Mouse (Mus musculus) frontal cortex, adult 2 months (tissue): ENCODE measurements around the gene Mef2c. TPM values are rescaled to one million over a fixed set of nuclear protein-coding genes. Genes with fewer than 3 reads are reported as not detected.

ENCODE experiments used
- DNase-seq, 2 experiments: peaks; one replicate each; pipeline ENCODE4 v3.0.0; 2022; ENCODE audit warnings: low spot score in 1 of 2; ENCODE audit errors: extremely low spot score in 1 of 2
- polyA plus RNA-seq: library from polyadenylated mRNA; depleted of rRNA; stranded (reverse); fragments of >200 nt; gene quantifications from 2 replicates; pipeline ENCODE4 v1.2.3, GENCODE M21; 2012

The Mef2c gene
- polyA plus RNA-seq, 1 experiment: 258 TPM

DNA sequence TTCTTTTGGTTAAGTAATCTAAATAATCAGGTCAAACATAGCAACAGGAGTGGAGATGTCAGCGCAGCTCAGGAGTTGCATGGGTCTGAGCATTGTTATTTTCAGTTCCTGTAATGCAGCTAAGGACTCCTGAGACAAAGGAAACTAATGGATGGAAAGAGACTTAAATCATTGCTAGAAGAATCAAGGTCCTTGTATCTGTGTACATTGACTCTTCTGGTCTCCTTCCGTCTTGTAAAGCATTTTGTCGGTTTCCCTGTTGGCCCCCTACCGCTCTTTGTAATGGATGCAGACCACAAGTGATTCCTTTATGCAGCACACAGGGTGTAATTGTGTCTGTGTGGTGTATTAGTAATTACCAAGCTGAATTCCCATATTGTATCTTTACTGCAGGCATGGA lies 101.0 kb downstream of the Mef2c start:
- DNase-seq: no peak

DNA sequence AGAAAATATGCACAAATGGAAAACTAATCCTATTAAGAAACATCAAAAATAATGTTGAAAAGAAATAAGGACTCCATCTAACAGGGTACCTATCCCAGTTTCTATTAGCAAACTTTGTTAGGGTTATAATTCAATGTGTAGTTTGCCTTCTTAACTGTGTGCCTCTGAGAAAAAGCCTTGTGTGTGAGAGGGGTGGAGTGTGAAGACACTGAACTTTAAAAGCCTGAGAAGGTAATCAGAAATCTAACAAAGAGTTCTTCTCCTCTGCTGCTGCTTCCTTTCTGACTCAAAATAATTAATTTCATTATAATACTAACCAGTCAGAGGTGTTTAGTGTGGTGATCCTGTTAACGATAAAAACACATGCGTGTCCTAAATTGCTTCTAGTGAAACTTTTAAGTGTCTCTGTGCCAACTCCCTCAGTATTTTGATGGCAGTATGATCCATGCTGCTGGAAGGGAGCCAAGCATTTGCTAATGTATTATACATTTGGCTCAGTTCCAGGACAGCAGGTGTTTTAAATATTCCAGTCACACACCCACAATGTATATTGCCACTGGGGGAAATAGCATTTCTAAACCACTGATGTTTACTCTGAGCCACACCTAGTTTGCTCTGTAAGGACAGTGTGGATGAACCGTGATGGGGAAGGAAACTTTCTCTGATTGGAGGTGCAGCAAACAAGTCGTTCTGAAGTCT lies 104.2 kb downstream of the Mef2c start:
- peak in 1 of 2 experiments; percentile 65 for DNase-seq

DNA sequence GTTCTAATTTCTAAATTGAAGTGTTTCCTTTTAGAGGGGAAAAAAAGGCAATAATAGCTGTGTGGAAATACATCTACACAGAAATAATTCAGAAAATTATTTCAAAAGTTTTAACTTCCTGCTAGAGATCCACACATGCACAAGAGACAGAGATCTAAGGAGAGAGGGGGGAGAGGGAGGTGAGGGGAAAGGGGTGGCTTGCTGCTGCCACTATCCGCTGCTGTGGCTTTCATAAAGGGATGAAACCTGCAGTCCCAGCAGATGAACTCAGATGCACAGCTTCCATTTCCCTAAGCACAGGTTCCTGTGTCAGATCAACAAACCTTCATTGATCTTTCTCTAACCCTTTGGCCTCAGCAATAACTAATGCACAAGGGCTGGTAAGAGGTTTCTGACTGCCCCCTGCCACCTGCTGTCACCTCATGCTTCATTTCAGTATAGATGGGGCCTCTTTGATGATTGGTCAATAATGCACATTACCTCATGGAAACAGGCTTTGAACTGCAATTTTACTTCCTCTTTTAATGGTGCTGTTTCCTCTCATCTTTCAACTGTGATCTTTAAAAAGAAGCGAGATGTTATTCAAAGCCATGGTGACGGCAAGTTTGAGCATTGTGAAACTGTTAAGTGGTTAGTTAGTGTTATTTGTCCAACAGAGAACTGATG lies 105.2 kb downstream of the Mef2c start:
- DNase-seq: no peak

DNA sequence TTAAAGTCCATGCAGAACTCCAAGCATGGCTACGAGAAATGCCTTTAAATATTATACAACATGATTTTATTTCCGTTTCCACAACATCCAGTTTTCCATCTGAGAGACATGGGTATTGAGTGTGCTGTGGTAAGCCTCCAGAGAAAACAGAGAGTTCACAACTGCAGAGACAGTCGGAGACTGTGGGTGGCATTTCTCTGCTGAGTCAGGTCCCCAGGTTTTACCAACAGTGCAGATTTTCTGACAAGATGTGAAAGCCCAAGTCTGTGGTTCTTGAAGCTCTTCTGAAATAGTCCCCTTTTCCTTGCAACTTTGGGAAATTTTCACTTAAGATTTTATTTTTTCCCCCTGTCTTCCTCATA lies 105.7 kb downstream of the Mef2c start:
- peak; percentile 62 to 80 for DNase-seq

DNA sequence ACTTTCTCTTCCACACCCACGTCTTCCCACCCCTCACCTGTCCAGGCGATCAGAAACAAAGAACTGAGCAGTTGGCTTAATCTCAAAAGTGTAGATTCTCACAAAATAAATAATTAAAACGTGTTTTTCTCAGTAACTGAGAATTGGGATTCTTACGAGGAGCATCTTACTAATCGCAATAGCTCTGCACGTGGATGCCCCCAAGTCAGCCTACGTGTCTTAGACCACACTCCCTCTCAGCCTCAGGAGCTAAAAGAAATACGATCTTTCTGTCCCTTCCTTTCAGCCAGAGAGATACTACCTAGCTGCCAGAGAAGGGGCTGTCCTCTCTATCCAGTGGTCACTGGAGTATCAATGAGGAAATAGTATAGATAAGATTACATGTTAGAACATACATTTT lies 106.3 kb downstream of the Mef2c start:
- no peak for DNase-seq

DNA sequence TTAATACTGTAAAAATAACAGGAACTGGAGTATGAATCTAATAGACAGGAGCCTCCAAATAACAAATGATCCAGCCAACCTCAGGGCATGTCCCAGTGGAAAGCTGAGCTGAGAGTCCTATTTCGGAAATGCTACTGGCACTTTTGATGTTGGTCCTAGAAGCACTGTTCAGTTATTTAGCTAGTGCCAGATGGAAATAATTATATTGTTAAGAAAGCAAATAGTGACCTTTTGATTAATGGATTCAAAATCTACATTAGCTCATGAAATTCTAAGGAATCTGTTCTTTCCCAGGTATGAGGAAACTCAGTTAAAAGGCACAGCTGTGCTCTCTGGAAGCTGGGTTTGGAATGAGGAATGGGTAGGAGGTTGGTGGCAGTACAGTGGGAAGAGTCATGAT lies 108.4 kb downstream of the Mef2c start:
- no peak for DNase-seq

DNA sequence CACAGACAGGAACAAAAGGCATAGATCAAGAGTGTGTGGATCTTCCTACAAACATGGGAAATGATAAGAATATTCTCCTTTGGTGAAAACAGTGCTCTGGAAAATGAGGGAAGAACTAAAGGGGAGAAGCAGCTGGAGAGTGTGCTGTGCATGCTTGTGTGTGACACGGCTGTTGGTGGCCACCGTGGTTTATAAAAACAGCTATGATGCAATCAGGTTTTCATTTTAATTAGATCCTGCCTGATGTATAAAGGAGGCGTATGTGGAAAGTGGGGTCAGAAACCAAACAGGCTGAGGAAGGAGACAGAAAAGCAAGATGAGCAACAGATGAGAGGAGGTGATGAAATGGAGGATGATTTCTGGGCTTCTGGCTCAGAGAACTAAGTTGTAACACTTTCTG lies 112.0 kb downstream of the Mef2c start:
- no peak for DNase-seq

DNA sequence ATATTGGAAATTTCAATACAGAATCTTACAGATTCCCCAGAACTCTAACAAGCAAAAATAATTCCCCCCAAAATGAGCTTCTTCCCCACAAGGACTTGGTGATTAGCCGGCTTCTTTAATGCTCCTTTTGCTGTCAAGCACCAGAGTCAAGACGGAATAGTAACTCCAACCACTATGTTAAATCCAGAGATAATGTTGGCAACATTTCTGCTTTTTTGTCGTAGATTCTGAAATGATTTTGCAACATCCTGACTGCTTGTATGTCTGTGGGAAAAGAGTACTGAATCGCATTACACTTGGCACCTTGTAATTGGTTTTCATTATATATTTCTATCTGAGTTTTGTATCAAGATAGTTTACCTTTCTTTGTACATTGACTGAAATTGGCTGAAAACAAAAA lies 120.8 kb downstream of the Mef2c start:
- no peak for DNase-seq

DNA sequence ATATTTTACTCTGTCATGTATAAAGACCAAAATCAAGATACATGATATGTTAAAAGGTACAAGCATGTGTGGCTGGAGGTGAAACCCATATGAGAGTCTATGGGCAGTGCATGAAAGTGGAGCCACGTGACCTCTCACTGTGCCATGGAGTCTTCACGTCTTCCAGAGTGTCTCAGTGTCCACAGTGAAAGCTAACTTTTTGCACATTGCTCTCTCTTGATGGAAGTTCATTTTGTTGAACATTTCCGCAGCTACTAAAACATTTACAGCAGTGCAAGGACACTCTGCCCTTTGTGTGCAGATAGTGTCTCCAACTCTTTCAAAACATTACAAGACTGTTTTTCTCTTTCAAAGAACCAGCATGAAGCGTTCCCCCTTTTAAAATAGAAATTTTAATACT lies 123.6 kb downstream of the Mef2c start:
- no peak for DNase-seq

DNA sequence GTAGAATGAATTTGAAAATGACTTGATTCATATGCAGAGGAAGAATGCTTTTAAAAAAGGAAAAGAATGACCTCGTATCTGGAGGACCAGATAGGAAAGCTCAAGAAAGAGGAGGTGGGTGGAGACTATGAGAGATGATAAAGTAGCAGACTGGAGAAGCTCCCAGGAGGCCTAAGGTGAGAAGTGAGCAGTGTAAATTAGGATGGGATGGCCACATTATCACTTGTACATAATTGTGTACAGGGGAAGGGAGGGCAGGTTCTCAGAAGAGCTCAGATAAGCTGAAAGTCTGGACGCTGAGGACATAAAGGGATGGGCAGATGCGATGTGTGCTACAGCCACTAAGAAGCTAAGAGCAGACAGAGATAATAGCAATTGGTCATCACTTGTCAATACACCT lies 124.3 kb downstream of the Mef2c start:
- no peak for DNase-seq

DNA sequence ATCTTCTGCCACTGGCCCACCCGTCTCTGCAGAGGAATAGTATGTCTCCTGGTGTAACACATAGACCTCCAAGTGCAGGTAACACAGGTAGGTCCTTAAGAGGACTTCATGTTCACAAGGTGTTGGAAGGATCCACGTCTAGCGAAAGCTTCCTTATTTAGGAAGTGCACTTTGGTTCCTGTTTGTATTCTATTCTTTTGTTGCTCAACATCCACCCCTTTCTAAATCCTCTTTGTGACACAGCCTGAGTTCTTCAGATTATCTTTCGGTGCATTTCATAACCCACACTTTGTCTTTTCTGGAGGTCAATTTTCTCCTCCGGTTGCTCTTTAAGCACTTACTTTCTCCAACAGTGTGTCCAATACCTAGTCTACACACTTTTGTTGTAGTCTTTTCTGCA lies 129.3 kb downstream of the Mef2c start:
- DNase-seq: no peak

DNA sequence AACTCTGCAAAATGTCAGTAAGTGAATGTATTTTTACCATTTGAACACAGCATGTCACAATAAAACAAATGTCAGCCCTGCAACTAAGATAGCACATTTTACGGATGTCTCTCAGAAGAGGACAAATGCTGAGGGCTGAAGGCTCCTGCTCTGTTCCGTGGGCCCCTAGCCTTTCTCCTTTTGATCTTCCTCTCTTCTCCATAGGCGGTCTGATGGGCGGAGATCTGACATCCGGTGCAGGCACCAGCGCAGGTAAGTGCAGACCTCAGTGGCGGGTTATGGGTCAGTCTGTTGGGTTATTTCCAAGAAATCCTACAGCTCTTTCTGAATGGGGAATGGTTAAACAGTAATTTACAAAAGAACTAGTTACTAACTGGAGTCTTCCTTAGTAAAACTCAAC lies 131.4 kb downstream of the Mef2c start:
- DNase-seq: no peak

DNA sequence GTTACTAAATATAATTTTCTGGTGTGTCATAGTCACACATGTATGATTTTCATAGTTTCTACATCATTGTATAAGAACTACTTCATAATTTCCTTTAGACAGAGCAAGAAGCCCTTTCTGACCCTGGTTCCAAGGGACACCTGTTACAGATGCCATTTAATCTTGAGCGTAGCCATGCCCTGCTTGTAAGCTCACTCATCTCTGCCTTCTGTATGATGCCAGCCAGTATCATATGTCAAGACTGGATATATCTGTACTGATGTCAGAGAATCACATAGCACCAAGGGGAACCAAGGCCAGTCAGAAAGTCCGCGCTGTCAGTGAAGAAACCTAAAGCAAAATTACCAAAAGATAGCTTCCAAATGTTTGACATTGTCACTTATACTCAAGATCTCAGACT lies 133.8 kb downstream of the Mef2c start:
- DNase-seq: no peak

DNA sequence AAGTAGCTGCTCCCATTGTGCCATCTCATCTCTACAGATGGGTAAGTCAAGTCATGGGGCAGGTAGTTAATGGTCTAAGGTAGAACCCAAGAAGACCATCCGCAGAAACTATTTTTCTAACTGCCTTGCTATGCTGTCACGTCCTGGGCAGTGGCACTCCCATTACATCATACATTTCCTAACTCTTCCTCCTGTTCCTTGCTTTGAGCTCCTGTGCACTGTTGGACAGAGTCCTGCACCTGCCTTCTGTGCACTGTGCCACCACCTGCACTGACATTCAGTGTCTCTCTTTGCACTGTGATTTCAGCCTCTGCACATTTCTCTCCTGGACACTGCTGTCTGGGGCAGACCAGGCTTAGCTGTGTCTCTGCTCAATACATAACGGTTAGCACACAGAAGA lies 134.9 kb downstream of the Mef2c start:
- no peak for DNase-seq

DNA sequence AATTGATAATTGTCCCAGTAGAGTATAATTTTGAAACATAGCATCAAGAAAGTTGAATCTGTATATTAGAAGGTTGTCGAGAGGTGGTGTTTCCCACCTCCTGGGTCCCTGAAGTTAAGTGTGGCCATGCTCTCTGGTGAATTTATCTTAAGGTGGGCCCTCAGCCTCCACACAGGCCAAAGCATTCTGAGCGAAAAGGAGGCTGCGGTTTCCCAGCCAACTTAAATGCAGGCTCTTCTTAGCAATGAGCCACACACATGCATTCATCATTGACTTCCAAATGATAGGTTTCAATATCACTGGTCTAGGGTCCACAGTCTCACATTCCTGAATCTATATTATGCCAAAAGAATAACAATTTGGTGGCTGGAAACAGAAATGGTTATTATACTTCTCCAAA lies 145.2 kb downstream of the Mef2c start:
- DNase-seq: no peak

DNA sequence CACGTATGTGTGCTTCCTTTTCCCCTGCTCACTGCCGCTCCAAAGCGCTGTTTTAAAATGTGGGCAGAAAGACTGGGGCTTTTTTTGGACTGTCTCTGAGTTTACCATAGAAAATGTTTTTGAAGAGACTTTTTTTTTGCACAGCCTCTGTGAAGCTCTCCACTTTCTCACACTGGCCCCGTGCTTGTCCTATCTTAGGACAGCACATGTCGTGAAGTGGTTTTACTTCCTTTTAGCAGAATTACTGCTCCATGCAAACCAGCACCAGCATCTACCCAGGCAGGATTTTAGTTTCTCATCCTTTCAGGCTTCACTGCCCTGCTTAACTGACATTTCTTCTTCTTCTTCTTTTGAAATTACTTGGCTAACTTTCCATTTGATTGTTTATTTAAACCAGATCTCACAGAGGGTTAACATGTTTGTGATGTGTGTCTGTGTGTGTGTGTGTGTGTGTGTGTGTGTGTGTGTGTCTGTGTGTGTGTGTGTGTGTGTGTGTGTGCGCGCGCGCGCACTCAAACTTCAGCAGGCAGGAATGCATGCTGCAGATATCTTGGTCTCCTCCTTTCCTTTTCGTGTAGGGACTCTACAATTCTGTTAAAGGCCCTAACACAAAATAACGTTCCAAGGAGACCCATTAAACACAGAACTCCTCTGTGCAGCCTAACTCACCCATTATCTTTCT lies 146.1 kb downstream of the Mef2c start:
- peak in 1 of 2 experiments; percentile 64 for DNase-seq

DNA sequence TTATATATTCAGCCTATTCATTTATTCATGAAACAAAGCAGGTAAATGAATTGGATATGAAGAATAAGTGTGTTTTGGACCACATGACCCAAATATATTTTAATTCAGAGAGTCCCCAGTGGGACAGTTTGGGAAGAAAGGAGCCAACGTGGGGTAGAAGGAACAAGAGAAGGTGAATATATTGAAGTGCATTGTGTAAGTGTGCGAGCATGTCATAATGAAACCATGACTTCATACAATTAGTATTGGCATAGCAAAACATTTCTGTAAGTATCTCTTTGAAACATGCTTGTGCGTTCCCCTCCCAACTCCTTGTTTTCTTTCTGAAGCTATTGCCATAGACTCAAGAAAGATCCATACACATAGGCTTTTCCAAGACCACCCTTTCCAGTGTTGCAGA lies 147.0 kb downstream of the Mef2c start:
- no peak for DNase-seq

DNA sequence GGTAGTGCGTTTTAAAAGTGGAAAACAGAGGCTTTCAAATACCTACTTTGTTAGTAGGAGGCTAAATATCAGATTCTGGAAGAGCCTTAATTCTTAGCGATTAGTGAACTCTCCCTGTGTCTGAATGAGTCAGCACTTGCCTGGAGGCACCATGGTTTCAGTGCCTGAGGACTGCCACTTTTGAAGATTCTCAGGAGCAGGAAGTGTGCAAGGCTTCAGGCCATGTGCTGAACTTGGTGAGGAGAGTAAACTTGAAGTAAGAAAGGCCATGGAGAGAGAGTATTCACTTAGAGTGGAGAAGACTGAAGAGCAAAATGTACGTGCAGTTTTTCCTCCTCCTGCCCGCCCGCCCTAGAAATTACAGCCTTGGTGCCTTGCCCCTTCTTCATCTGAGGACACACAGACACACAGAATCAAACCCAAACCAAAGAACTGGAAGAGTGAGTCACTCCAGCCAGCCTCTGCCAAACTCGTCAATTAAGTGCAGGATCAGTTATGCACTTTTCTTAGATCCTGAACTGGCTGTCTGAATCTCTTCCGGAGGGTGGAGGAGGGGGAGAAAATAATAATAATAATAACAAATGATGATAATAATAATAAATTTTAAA lies 148.2 kb downstream of the Mef2c start:
- no peak for DNase-seq

DNA sequence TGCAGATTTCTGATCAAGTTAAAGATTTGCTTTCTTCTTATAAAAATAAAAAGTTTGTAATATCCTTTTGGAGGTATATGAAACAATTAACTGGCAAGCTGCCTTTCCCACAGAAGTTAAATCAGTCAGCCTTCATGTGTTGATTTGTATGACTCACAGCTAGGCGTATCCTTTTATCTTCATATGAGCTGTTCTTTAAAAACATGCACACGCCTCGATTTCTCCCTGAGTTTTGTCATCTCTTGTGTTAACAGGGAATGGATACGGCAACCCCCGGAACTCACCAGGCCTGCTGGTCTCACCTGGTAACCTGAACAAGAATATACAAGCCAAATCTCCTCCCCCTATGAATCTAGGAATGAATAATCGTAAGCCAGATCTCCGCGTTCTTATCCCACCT lies 148.7 kb downstream of the Mef2c start:
- no peak for DNase-seq

DNA sequence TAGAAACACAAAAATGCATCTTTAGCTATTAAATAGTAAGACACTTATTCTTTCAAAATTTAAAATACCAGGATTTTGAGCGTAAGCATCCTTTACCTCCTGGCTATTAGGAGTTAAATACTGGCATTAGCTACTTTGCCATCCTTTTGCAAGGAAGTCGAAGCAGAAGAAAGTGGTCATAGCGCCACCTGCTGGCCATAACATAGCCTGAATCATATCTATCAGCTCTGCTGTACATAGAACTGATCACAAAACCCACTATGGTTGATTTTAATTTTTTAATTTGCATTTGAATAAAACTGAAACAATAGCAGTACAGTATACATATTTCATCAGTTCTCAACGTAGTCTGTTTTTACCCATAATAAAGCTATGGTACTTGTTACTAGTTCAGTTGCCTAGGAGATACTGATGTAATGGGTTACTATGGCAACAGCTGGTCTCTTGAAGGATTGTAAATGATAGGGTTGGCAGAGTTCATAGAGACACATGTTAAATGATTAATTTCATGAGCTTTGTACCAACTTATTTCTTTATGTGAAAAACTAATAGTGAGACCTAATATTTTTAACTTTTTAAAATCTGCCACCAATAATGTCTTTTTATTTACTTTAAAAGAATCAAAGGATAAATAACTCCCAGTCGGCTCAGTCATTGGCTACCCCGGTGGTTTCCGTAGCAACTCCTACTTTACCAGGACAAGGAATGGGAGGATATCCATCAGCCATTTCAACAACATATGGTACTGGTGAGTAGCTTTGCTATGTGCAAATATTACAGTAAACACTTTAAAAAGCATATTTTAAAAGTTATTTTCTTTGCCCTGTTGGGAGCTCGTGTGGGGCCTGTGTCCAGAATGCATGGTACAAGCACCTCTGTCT lies 151.3 kb downstream of the Mef2c start:
- DNase-seq: peak; percentile 82 to 97

DNA sequence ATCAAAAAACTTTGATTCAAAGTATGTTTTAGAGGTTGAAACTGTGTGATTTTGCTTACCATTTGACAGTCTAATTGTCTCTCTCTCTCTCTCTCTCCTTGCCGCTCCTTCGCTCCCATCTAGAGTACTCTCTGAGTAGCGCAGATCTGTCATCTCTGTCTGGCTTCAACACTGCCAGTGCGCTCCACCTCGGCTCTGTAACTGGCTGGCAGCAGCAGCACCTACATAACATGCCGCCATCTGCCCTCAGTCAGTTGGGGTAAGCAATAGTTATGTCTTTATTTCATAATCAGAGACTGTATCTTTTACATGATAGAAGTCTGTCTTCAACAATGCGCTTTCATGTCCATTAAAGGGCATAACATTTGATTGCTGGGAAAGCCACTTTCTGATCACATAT lies 152.3 kb downstream of the Mef2c start:
- peak in 1 of 2 experiments; percentile 67 for DNase-seq
